Mouse (Mus musculus) ZHBTc4 (cell line): ENCODE results near the gene Pnkp.

Experiments
- DNase-seq: peaks from one replicate; pipeline ENCODE4 v3.0.0-alpha.2; 2011; ENCODE audit warnings: low read depth, low spot score

Pnkp gene

DNA sequence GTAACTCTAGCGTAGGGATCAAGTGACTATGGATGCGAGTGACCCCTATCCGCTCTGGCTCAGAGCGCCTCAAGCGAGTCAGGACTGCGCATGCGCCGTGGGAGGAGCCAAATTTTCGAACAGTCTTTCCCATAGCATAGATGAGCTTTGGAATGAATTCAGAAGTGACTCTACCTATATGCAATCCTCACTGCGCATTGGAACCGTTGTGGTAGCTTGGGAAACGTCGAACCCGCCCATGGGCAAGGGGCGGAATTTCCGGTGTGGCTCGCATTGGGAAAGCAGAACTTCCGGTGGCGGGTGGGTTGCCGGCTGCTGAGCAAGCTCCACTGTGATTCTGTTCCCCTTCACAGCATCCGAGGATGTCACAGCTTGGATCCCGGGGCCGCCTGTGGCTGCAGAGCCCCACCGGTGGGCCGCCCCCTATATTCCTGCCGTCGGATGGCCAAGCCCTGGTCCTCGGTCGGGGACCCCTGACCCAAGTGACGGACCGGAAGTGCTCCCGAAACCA, at the start of gene Pnkp:
Gene Pnkp (plus strand): TSS at position 98 of the 511 bp plus-strand sequence.
- peak; percentile 96 for DNase-seq

DNA sequence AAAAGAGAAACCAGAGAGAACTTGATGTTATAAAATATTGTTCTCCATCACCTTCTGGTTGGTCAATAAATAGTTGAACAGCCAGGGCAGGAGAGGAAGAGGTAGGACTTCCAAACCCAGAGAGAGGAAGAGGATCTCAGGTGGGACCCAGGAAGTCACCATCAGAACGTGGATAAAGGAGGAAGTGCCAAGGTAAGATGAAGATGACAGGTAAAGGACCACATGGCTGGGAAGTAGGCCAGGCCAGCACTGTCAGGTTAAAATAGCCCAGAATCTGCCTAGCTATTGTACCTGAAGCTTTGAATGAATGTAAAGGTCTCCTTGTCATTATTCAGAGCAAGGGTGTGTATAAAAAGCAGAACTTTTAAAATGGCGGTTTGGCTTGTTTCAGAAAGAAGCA, 48.0 kb upstream of the Pnkp start:
- DNase-seq = no peak

DNA sequence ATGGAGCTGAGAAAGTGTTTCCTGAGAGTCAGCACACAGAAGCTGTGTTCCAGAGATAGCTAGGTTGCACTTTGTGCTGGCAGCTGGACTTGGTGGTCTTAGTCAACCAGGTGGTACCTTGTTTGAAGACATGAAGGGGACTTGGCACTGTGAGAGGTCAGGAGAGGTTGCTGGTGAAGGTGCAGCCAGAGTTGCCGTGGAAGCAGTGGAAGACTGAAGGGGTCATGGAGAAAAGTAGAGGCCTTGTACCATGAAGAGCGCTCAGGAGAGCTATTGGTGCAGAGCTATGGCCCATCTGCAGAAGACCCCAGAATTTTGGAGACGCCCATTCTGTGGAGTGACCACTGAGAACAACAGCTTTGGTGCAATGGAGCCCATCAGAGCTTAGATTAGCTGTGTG, 47.5 kb upstream of the Pnkp start:
- no peak for DNase-seq

DNA sequence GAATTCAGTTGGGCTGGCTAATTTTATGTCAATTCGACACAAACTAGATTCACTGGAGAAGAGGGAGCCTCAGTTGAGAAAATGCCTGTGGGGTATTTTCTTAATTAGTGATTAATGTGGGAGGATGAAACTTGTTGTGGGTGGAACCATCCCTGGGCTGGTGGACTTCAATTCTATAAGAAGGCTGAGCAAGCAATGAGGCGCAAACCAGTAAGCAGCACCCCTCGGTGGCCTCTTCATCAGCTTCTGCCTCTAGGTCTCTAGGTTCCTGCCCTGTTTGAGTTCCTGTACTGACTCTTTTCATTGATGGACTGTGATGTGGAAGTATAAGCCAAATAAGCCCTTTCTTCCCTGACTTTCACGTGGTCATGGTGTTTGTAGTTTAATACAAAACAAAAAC, 46.6 kb upstream of the Pnkp start:
- no peak for DNase-seq

DNA sequence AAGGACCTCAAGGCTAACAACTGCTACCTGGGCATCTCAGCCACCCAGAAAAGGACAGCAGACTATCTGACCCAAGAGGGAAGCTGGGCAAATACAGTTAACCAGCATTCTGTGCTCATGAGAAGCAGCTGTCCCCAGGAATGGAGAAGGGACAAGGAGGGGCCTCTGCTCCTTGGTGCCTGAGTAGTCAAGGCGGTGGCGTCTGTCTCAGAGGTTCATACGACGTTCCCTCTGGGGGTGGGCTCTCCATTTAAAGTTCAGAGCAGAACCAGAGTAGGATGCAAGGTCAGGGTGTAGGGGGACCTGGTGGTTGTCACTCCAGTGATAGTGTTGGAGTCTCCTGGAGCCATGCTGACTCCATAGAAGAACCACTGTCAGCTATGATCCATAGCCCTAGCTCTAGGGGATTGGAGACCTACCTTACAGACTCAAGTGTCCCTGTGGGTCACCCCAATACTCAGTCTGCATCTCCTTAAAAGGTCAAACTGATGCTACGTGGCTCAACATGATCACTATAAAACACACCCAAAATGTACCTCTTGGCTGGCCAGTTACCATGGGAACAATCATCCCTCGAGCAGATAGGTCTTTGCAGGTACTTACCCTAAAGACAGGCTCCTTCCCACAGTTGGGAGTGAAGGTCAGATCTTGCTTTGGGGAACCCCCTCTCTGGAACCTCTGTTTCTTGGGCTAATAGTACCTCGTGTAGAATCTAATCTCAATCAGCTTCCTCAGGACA, 46.0 kb upstream of the Pnkp start:
- DNase-seq = no peak

DNA sequence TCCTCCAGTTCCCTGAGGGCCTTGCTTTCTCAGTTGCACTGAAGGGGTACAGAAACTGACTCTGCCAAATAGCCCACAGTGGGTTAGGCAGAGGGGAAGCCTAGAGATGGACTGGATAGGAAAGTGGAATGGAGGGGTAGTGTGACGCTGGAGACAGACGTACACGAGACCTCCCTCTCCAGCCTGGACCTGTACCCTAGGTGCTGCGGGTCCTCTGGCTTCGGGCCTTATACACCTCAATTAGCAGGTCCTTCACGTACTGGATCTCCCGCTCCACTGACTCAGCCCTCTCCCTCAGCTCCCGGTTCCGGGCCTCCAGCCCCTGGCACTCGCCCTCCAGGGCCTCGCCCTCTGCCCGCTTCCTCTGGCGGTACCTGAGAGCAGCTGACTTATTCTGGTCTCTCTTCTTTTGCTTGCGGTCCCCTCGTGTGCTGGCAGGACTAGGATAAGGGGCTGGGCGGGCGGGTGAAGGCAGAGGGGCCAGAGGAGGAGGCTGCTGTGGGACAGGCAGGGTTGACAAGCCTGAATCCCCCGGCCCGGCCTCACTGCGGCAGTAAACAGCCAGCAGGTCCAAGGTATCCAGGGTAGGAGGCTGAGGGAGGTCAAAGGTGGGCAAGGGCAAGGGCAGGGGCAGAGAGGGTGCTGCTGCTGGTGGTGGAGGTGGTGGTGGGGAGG, 44.2 kb upstream of the Pnkp start:
- no peak for DNase-seq

DNA sequence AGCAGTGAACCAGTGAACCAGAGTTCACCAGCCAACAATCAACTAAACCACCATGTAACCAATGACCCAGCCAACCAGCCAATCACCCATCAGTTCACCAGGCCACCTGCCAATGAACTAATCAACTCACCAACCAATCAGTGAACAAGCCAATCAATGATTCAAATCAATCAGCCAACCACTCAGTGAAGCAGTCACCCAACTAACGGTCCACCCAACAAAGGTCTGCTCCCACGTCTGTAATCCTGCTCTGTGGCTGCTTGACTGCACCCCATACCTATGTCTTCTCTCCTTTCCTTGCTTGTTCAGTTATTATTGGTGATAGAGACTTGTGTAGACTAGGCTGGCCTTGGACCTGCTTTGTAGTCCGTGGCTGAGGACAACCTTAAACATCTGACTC, 43.0 kb upstream of the Pnkp start:
- no peak for DNase-seq

DNA sequence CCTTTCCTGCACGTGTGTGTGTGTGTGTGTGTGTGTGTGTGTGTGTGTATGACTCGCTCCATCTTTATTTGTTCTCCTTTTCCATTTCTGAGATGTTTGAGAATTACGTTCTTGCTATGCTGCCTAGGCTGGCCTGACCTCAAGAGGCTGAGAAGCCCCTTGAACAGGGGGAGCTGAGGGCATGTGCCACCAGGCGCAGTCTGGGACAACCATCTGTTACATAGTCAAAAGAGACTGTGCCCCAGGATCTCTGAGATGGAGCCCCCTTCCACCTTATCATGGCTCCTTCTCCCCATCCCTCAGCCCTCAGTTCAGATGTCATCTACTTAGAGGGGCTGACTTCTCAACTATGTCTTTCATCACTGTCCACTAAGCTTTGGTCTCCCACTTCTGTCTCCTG, 42.5 kb upstream of the Pnkp start:
- DNase-seq = no peak

DNA sequence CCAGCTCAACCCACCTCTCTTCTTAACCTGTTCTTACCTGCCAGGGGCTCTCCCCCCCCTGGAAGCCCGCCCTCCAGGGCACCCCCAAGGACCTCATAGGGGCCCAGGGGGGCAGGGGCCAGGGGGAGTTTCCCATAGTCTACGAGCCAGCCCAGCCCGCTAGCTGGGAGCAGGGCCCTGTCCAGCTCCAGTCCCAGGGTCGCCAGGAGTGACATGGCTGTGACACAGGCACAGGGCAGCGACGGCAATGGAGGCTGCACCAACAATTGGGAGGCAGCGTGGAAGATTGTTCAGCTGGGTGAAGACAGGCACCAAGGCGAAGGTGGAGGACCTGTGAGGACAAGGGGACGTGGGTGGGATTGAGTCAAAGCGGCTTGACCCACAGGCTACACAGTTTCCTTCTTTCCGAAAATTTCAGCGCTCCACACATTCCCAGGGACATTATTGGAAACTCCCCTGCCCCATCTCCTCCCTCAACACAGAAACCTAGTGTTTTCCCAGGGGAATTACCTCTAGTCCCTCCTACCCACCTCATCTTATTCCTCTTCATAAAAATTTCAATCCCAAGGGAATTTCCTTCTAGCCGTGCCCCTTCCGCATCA, 41.9 kb upstream of the Pnkp start:
- DNase-seq = no peak

DNA sequence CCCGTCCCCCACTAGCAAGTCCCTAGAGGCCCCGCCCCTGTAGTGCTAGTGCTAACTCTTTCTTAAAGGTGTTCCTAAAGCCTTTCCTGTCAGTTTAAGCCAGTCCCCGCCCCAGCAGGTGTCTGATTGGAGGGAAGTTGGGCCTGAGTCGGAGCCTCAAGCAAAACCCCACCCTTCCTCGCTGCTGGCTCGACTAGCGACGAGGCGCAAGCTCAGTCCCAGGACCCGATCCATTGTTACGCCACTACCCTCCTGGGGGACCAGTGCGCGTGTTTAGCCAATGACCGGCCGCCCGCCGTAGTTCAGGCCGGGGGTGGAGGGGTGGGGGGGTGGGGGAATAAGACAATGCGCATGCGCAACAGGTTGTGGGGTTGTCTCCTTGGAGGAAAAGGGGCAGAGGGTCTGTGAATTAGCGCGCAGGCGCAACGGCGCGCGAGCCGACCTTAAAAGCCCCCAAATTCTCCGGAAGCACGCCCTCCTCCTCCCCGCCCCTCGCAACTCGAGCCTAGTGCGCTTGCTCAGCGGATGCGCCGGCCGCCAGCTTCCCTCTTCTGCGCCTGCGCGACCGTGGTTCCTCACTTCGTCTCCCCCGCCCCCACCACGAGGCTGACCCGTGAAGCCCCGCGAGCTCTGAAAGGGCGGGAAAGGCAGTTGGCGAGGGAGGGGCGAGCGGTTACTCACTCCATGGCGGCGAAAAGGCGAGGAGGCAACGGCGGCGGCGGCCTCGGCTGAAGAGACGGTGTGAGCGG, 41.0 kb upstream of the Pnkp start, which contains the start of the genes Nup62 and Il4i1:
Gene Nup62 (plus strand): TSS at position 368 of the 749 bp plus-strand sequence.
Gene Il4i1 (plus strand): TSS at position 667 of the 749 bp plus-strand sequence.
- DNase-seq = peak; percentile 100

DNA sequence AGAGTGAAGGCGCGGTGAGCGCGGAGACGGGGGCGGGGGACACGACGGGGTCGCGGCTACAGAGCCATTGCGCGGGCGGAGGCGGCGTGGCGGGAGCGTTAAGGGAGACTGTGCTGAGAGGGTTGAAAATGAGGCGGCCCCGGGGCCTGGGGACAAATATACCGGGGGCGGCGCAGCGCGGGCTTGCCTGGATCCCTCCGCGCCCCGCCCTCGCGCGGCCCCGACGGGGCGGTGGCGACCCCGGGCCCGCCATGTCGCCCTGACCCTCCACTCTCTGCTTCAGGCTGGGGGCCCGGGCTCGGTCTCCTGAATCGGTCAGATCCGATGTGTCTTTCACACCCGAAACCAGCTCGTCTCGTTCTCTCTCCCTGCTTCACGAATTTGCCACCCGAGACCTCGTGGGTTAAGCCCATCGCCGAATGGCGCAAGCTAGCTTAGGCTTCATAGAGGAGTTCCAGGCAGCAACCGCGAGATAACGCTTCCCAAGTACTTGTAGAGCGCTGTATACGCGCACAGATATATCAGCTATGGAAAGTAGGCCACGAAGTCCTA, 40.4 kb upstream of the Pnkp start, which contains the start of gene Atf5:
Gene Atf5 (minus strand): TSS at position 189 of the 552 bp plus-strand sequence.
- peak; percentile 77 for DNase-seq

DNA sequence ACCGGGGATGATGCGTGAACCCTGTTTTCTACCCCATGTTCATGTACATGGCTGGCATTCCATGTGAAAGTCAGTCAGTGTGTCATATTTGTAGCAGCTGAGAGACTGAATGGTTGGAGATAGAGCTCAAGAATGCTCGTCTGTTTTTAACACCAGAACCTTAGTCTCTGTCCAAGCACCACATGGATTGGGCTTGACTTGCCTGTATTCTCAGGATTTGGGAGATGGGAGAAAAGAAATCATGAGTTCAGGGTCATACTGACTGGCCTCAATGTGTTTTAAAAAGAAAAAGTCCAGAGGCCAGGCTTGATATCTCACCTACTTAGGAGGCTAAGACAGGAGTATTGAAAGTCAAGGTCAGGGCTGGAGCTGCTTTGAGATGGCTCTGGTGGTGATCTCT, 39.5 kb upstream of the Pnkp start:
- no peak for DNase-seq

DNA sequence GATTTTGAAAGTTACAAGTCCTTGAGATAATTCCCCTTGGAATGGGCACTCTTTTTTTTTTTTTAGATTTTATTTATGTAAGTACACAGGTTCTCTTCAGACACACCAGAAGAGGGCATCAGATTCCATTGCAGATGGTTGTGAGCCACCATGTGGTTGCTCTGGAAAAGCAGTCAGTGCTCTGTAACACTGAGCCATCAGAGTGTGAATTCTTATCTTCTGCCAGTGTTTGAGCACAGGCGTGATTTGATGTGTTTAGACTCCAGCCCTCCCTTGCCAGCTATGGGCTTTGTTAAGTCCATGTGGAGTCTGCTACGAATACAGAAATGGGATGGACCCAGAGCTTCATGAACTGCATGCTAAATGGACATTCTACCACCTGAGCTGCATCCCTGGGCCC, 38.8 kb upstream of the Pnkp start:
- DNase-seq = no peak

DNA sequence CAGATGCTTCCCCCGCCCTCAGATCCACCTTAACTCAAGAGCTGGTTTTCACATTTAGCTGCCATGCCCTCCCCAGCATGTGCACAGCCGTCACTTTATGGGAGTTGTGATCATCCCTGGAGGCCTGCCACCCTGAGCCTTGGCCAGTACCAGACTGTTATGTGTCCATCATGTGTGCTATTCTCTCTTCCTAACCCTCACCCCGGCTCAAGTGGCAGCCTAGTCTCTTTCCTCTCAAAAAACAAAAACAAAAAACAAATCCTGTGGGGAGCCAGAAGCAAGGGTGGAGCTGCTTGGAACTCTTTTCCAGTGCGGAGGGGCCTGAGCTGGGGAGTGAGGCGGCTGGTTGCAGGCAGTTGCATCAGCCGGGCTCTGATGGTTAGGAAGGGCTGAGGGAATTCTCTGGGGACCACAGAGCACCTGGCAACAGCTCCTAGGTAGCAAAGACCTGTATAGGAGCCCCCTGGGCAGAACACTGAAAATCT, 38.1 kb upstream of the Pnkp start:
- DNase-seq = peak; percentile 64

DNA sequence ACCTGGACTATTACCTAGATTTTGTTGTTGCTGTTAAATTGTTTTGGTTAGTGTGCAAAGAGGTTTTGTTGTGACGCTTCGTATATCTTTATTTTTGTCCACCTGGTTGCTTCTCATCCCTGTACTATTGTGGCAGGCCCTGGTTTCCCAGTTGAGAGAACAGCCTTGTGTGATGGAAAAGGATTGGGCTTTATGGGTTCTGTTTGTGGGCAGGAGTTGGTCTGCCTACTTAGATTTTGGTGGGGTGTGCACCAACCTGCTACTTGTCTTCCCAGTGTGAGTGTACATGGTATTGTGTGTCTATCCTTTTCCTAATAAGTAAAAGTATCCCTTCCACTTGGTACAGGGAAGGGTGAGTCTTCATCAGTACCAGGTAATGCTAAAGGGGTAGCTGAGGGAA, 37.5 kb upstream of the Pnkp start:
- no peak for DNase-seq

DNA sequence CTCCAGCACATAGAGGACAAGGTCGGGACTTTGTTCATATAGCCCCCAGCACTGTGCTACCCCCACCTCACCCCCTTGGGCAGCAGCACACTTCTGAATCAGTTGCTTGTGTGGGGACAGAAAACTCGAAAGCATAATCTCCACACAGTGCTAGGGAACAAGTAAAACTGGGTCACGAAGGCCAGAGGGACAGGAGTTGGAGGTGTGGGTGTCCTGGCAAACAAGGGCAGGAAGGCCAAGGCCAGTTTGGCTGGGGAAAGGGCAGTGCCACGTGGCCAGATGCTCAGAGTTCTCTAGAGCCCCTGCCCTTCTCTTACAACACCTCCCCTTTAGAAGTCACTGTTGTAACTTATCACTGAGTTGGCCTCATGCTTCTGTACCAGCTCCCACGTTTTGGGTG, 37.1 kb upstream of the Pnkp start:
- DNase-seq = no peak

DNA sequence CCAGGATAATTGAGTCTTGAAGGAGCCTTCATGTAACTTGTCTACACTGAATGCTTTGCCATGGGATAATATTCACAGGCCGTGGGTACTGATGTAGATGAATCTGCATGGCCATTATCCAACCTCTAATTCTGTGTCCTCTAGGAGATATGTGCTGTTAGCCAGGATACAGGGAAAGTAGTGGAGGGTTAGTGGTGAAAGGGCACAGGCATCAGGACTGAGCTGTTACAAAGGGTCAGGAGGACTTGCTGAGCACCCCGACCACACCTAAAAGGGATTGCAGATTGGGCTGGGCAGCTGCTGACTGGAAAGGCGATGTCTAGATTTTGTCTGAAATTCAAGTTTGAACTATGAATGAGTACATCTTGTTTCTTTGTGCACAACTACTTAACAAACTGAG, 36.4 kb upstream of the Pnkp start:
- DNase-seq = no peak

DNA sequence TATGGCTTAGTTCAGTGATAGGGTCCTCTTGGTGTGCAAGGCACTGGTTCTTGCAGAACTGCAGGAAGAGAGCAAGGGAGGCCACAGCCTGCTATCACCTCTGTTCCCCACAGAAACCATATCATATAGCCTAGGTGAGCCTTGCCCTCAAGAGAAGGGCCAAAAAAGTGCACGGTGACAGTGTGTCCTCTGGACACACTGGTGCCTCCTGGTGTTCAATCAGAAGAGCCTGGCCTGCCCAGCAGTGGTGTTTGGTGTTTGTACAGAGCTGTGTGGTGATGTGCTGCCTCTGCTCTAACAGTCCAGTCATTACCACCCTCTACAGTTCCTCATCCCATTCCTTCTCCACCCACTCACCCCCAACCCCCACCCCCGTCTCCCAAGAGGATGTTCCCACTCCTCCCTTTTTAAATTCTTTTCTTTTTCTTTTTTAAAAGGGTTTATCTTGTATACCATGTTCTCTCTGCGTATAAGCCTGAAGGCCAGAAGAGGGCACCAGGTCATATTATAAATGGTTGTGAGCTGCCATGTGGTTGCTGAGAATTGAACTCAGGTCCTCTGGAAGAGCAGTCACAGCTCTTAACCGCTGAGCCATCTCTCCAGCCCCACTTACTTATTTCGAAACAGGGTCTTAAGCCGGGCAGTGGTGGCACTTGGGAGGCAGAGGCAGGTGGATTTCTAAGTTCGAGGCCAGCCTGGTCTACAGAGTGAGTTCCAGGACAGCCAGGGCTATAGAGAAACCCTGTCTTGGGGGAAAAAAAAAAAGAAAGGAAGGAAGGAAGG, 35.1 kb upstream of the Pnkp start:
- DNase-seq = no peak

DNA sequence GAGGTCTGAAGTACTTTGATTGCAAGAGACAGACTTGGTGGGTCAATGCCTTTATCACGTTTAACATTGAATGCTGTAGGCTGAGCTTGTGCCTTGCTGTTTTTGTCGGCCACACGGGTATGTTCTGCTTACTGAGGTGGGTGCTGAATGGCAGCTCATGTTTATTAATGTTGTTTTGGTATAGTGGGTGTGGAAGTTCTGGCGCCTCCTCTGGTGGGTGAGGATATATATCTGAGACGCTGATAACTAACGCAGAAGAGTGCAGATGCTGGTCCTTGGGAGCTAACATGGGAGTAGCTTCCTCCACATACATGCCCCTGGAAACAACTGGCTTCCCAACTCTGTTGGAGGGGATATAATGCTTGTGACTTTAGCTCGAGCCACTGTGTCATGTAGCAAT, 33.5 kb upstream of the Pnkp start:
- DNase-seq = no peak

DNA sequence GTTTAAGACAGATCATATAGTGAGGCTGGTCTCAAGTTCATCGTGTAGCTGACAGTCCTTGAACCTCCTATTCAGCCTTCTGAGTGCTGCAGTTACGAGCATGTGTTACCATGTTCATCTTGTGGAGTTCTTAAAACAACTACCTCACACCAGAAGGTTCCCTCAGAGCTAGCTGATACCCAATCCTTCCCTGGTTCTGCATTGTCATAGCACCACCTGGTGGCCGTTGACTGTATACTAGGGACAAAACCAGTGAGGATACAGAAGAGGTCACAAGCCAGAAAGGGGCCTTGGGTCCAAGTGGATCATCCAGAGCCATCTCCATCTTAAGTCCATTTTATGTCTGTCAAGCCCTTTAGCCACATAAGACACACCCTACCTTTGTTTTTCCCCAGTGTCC, 32.1 kb upstream of the Pnkp start:
- DNase-seq = peak; percentile 84

DNA sequence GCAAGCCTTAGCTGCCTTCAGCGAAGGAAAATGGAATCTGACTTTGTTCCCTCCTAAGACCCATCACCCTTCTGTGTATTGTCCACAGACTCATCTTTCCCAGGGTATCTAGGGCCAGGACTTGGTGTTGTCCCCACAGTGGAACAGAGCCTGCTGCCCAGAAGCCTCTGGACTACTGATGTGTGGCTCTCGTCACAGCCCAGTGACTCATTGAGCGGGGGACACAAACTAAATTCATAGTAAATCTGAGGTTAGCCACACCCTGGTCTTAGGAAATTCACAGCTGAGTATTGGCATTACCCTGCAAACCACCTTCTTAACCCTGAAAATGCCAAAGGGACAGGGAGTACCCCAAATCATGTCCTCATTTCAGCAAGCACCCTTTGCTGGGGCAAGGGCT, 30.2 kb upstream of the Pnkp start:
- no peak for DNase-seq
